Mouse (Mus musculus): Measurements from ENCODE around the gene Ralgps1. TPM values are rescaled to one million over a fixed set of nuclear protein-coding genes. Genes with fewer than 3 reads are reported as not detected.

Ralgps1 gene
- total and polyA plus RNA-seq, 3 experiments, result 0.62 to 2.1 (median 1.5) TPM

DNA sequence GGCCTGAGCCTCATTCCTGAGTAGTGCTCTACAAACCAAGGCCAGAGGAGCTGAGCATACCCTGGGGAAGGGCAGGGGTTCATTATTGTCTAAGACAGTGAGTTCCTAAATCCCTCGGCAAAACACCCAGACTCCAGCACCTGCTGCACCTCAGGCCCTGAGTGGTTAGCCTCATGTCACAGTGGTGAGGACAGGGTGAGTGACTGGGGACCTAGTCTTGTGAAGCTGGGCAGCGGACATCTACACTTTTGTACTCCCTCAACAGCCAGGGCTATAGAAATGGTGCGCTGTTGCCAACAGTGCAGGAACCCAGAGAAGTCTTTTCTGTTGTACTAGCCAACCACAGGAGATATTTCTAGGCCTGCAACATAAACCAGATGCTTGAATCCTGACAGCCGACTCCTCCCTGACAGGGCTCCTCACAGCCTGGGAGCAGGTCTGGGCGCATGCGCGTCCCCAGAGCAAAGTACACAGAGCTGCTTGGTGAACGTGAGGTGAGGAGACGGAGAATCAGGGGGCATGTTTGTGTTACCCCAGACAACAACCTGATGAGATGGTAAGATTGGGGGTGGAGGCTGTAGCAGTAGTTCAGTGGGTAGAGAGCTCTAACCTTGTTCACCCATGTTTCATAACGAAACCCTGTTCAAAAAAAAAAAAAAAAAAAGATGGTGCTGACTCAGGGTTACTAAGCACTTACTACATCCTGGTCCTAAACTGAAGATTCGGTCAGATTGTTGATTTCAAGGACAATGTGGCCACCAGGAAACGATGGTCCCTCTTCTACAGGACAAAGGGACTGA is 193.6 kb downstream of the Ralgps1 start:
- Histone ChIP-seq H3K27me3 (replicated peaks) (no peaks in the 10 kb centered on the region), H3K4me1 (ENCODE audit: control insufficient read depth in 1 of 2, insufficient read depth in 2 of 2) (peaks cover 32 to 52% of the 10 kb centered on the region in 2 experiments), H3K4me2 (ENCODE audit: insufficient read depth, low read depth, poor library complexity, severe bottlenecking) (no peak overlapping the region), H3K9ac (ENCODE audit: insufficient read depth, low read depth) (no peak overlapping the region), H3K36me3 (replicated peaks in 1 of 2; ENCODE audit: control insufficient read depth in 1 of 2, insufficient read depth in 1 of 2, low read length in 1 of 2) (peaks cover 0 to 4% of the 10 kb centered on the region in 2 experiments), H3K9me3 (replicated peaks; ENCODE audit: low read length) (no peaks in the 10 kb centered on the region), H3K27ac (ENCODE audit: insufficient read depth, low read depth) (no peak overlapping the region), H3K4me3 (replicated peaks in 1 of 3; ENCODE audit: low read depth in 2 of 3, low read length in 2 of 3, poor library complexity in 1 of 3) (no peak overlapping the region), H3K79me2 (replicated peaks; ENCODE audit: control insufficient read depth, extremely low read depth, insufficient read depth, poor library complexity, severe bottlenecking) (no peaks in the 10 kb centered on the region)
- TF ChIP-seq IRF4 (IDR thresholded peaks at IDR 0.05; ENCODE audit: low read depth, low read length) (0 out of 2 replicates have a peak, but pooled peaks have one; percentile 17), SIN3A (IDR thresholded peaks at IDR 0.05; ENCODE audit: low read length) (no peak), ZNF384 (IDR thresholded peaks at IDR 0.05; ENCODE audit: low read depth, low read length) (peak; percentile 91), MEF2A (IDR thresholded peaks at IDR 0.05; ENCODE audit: borderline replicate concordance, low read depth, low read length) (no peak), MAFK (IDR thresholded peaks at IDR 0.05; ENCODE audit: insufficient replicate concordance, low read length) (peak; percentile 93)
- dilution Hi-C loops (cut with MboI; ENCODE audit: extremely low pct_ligation_motif_present, extremely low pct_unique_long_range_greater_than_20kb, low sequenced_read_pairs), result no loop called here
- DNase-seq (ENCODE audit: extremely low read depth), result no peak
- in situ Hi-C loops (cut with MboI; ENCODE audit: low pct_ligation_motif_present, low pct_unique_long_range_greater_than_20kb, low sequenced_read_pairs), result no loop called here

DNA sequence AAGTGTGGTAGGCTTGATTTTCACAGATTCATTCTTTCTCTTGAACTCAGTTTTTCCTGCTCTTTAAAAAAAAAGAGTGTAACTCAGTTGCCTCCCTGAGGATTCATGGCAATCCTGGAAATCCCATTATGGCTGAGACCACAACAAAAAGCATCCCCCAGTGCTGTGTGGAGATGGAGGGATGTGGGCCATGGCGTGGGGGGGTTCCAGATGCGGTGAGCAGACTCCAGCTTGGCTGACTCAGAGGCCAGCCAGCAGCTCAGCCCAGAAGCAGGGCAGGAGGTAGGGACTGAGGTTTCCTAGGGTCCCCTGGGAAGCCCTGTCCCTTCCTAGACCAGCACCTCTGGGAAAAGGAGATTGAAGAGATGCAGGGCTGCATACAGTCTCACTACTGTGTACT is 194.4 kb downstream of the Ralgps1 start:
- H3K36me3 ChIP-seq (replicated peaks in 1 of 2; ENCODE audit: control insufficient read depth in 1 of 2, insufficient read depth in 1 of 2, low read length in 1 of 2), result peaks cover 0 to 10% of the 10 kb centered on the region in 2 experiments
- H3K4me1 ChIP-seq (ENCODE audit: control insufficient read depth in 1 of 2, insufficient read depth in 2 of 2), result peaks cover 32 to 54% of the 10 kb centered on the region in 2 experiments
- dilution Hi-C loops (cut with MboI; ENCODE audit: extremely low pct_ligation_motif_present, extremely low pct_unique_long_range_greater_than_20kb, low sequenced_read_pairs), result no loop called here
- H3K27ac ChIP-seq (ENCODE audit: insufficient read depth, low read depth), result no peak overlapping the region
- H3K4me2 ChIP-seq (ENCODE audit: insufficient read depth, low read depth, poor library complexity, severe bottlenecking), result no peak overlapping the region
- no peak for DNase-seq (ENCODE audit: extremely low read depth)
- TF ChIP-seq ZKSCAN1 (IDR thresholded peaks at IDR 0.05; ENCODE audit: borderline replicate concordance, low read depth, low read length) (no peak), PAX5 (IDR thresholded peaks at IDR 0.05; ENCODE audit: low read length) (no peak), MXI1 (IDR thresholded peaks at IDR 0.05; ENCODE audit: low read depth, low read length) (no peak)
- no peak overlapping the region for H3K4me3 ChIP-seq (replicated peaks in 1 of 3; ENCODE audit: low read depth in 2 of 3, low read length in 2 of 3, poor library complexity in 1 of 3)
- no peaks in the 10 kb centered on the region for H3K79me2 ChIP-seq (replicated peaks; ENCODE audit: control insufficient read depth, extremely low read depth, insufficient read depth, poor library complexity, severe bottlenecking)
- H3K9me3 ChIP-seq (replicated peaks; ENCODE audit: low read length), result no peaks in the 10 kb centered on the region
- no peaks in the 10 kb centered on the region for H3K27me3 ChIP-seq (replicated peaks)
- H3K9ac ChIP-seq (ENCODE audit: insufficient read depth, low read depth), result no peak overlapping the region
- in situ Hi-C loops (cut with MboI; ENCODE audit: low pct_ligation_motif_present, low pct_unique_long_range_greater_than_20kb, low sequenced_read_pairs), result no loop called here

DNA sequence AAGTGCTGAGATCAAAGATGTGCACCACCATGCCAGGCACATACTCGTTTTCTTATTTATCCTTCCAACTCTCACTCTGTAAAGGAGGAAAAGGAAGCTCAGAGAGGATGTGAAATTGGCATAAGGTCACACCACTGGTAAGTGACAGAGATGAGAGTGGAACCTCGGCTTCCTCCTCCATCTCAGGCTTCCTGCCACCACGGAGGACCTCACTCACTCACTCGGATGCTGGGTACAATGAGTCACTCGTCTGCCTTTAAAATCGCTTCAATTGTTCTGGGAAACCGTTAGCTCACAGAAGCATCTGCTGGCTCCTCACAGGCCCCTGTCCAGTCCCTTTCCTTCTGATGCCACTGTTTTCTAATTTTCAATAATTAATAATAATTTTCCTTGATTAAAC is 194.8 kb downstream of the Ralgps1 start:
- peak; percentile 56 for DNase-seq (ENCODE audit: extremely low read depth)
- H3K4me1 ChIP-seq (ENCODE audit: control insufficient read depth in 1 of 2, insufficient read depth in 2 of 2), result peaks cover 32 to 54% of the 10 kb centered on the region in 2 experiments
- no peak overlapping the region for H3K4me3 ChIP-seq (replicated peaks in 1 of 3; ENCODE audit: low read depth in 2 of 3, low read length in 2 of 3, poor library complexity in 1 of 3)
- no peak overlapping the region for H3K9ac ChIP-seq (ENCODE audit: insufficient read depth, low read depth)
- no peak overlapping the region for H3K4me2 ChIP-seq (ENCODE audit: insufficient read depth, low read depth, poor library complexity, severe bottlenecking)
- no peaks in the 10 kb centered on the region for H3K9me3 ChIP-seq (replicated peaks; ENCODE audit: low read length)
- no peaks in the 10 kb centered on the region for H3K79me2 ChIP-seq (replicated peaks; ENCODE audit: control insufficient read depth, extremely low read depth, insufficient read depth, poor library complexity, severe bottlenecking)
- in situ Hi-C loops (cut with MboI; ENCODE audit: low pct_ligation_motif_present, low pct_unique_long_range_greater_than_20kb, low sequenced_read_pairs) (no loop called here), dilution Hi-C loops (cut with MboI; ENCODE audit: extremely low pct_ligation_motif_present, extremely low pct_unique_long_range_greater_than_20kb, low sequenced_read_pairs) (no loop called here)
- TF ChIP-seq BHLHE40 (IDR thresholded peaks at IDR 0.05; ENCODE audit: low read depth, low read length) (peak; percentile 56), MEF2A (IDR thresholded peaks at IDR 0.05; ENCODE audit: borderline replicate concordance, low read depth, low read length) (0 out of 2 replicates have a peak, but pooled peaks have one; percentile 22), GABPA (IDR thresholded peaks at IDR 0.05; ENCODE audit: insufficient replicate concordance, low read depth, low read length) (no peak), MYC (IDR thresholded peaks at IDR 0.05; ENCODE audit: low read depth, low read length) (0 out of 2 replicates have a peak, but pooled peaks have one; percentile 20), ELF1 (IDR thresholded peaks at IDR 0.05; ENCODE audit: low read depth, low read length) (0 out of 2 replicates have a peak, but pooled peaks have one; percentile 15), RAD21 (IDR thresholded peaks at IDR 0.05; ENCODE audit: low read depth, low read length) (no peak; the same call in 1 of the 2 replicates), JUND (conservative IDR thresholded peaks at IDR 0.05; ENCODE audit: low read depth, low read length) (0 out of 2 replicates have a peak, but pooled peaks have one; percentile 48), KAT2A (IDR thresholded peaks at IDR 0.05; ENCODE audit: insufficient replicate concordance, low read length) (no peak), ETS1 (conservative IDR thresholded peaks at IDR 0.05; ENCODE audit: low read depth, low read length) (peak; percentile 49; the same call in 1 of the 2 replicates), EP300 (IDR thresholded peaks at IDR 0.05; ENCODE audit: low read length) (peak; percentile 67)
- peaks cover 0 to 14% of the 10 kb centered on the region in 2 experiments for H3K36me3 ChIP-seq (replicated peaks in 1 of 2; ENCODE audit: control insufficient read depth in 1 of 2, insufficient read depth in 1 of 2, low read length in 1 of 2)
- H3K27me3 ChIP-seq (replicated peaks), result no peaks in the 10 kb centered on the region
- no peak overlapping the region for H3K27ac ChIP-seq (ENCODE audit: insufficient read depth, low read depth)

All from CH12.LX (cell line).